Mouse (Mus musculus) E14TG2a.4 (cell line): ENCODE results near the gene Myh8.

Source experiments
- CTCF ChIP-seq: conservative IDR thresholded peaks from 2 replicates; pipeline ENCODE4 v1.5.1; 2014; ENCODE audit warnings: low read length
- POU5F1 ChIP-seq: IDR thresholded peaks from 2 replicates; pipeline ENCODE4 v1.6.1; 2014; ENCODE audit warnings: low read length, borderline replicate concordance

- TF ChIP-seq POU5F1 (no peak), CTCF (no peak)
These were observed 68.9 kb downstream of the Myh8 start for GRCm38 (mm10) chr11:67345856-67346236.
